Mouse (Mus musculus) forebrain, postnatal 0 days (tissue): ENCODE measurements at regions not wholly inside any gene's neighbourhood (a gene's known extent, or its start where the extent isn't known, plus 50 kb on each side); places are given as distances from the start of the nearest gene placed in this dataset.

Source experiments
- ATAC-seq: fragments of 200-750 bp; cut with Nextera tagmentation; 2 replicates; pipeline ENCODE4 v1.8.0; 2017; ENCODE audit warnings: mild to moderate bottlenecking, moderate library complexity
- DNase-seq: peaks from one replicate; pipeline ENCODE4 v3.0.0-alpha.2; 2015
- H3K27ac ChIP-seq: fragments of 300-500 bp; sonication (generic); 2 replicates; pipeline ENCODE4 v1.5.1; 2014; ENCODE audit warnings: low read depth, mild to moderate bottlenecking, antibody characterized with exemption, low read length, moderate library complexity, mixed read lengths
- H3K27me3 ChIP-seq: fragments of 300-500 bp; sonication (generic); 2 replicates; pipeline ENCODE4 v1.6.1; 2014; ENCODE audit warnings: mild to moderate bottlenecking, low read length, mixed read lengths; ENCODE audit not compliant: insufficient read depth
- H3K36me3 ChIP-seq: fragments of 300-500 bp; sonication (generic); 2 replicates; pipeline ENCODE4 v1.6.1; 2014; ENCODE audit warnings: mild to moderate bottlenecking, moderate library complexity; ENCODE audit not compliant: insufficient read depth
- H3K4me1 ChIP-seq: fragments of 300-500 bp; sonication (generic); 2 replicates; pipeline ENCODE4 v1.6.1; 2014; ENCODE audit warnings: antibody characterized with exemption; ENCODE audit not compliant: insufficient read depth
- H3K4me2 ChIP-seq: fragments of 300-500 bp; sonication (generic); 2 replicates; pipeline ENCODE4 v1.6.1; 2014; ENCODE audit warnings: low read depth, mild to moderate bottlenecking, moderate library complexity
- H3K4me3 ChIP-seq: fragments of 300-500 bp; sonication (generic); 2 replicates; pipeline ENCODE4 v1.5.1; 2014; ENCODE audit warnings: low read depth, low read length, mixed read lengths
- H3K9ac ChIP-seq: fragments of 300-500 bp; sonication (generic); 2 replicates; pipeline ENCODE4 v1.6.1; 2014; ENCODE audit warnings: mild to moderate bottlenecking
- H3K9me3 ChIP-seq: fragments of 300-500 bp; sonication (generic); 2 replicates; pipeline ENCODE4 v1.6.1; 2016; ENCODE audit warnings: low read length
- CTCF ChIP-seq: sonication (generic); IDR thresholded peaks from 2 replicates; pipeline ENCODE4 v1.5.1; 2016; ENCODE audit warnings: antibody characterized with exemption, control low read depth, low read depth
- WGBS: fragments of 180-500 bp; shearing (Covaris S2); extraction: QIAGEN DNeasy Blood & Tissue Kit; methylation state at CpG from one replicate; pipeline ENCODE4 v1.1.7; 2014; 5-methylcytosine and 5-hydroxymethylcytosine counted together

- no peaks in the 10 kb centered on the region for H3K9me3 ChIP-seq
- TF ChIP-seq CTCF, result no peak
- no peaks in the 10 kb centered on the region for H3K4me1 ChIP-seq
- DNase-seq, result no peak
- no peak for ATAC-seq
- no peaks in the 10 kb centered on the region for H3K27me3 ChIP-seq
- no peaks in the 10 kb centered on the region for H3K36me3 ChIP-seq
- H3K9ac ChIP-seq, result no peak overlapping the region
- no peak overlapping the region for H3K4me3 ChIP-seq
- H3K4me2 ChIP-seq, result no peak overlapping the region
- no peak overlapping the region for H3K27ac ChIP-seq
- WGBS, result 77% methylated on average over 11 of the region's 11 CpGs
These were observed 138.1 kb downstream of the Wdr11 start for GRCm38 (mm10) chr7:129729709-129730238.

- Histone ChIP-seq H3K4me1 (no peaks in the 10 kb centered on the region), H3K4me2 (no peak overlapping the region), H3K9me3 (no peaks in the 10 kb centered on the region), H3K4me3 (no peak overlapping the region), H3K27ac (no peak overlapping the region), H3K36me3 (no peaks in the 10 kb centered on the region), H3K27me3 (no peaks in the 10 kb centered on the region), H3K9ac (no peak overlapping the region)
- WGBS, result 55% methylated on average over 7 of the region's 7 CpGs
- ATAC-seq (no peak), DNase-seq (no peak)
- no peak for TF ChIP-seq CTCF
These were observed 139.2 kb downstream of the Wdr11 start for GRCm38 (mm10) chr7:129730785-129731352.

GRCm38 (mm10) chr7:129742657-129743056, 151.0 kb downstream of the Wdr11 start:
- no peak for TF ChIP-seq CTCF
- Histone ChIP-seq H3K9me3 (no peaks in the 10 kb centered on the region), H3K27ac (no peak overlapping the region), H3K4me1 (0 out of 2 replicates have a peak, but pooled peaks cover 5% of the 10 kb centered on the region), H3K4me3 (no peak overlapping the region), H3K36me3 (no peaks in the 10 kb centered on the region), H3K9ac (no peak overlapping the region), H3K27me3 (no peaks in the 10 kb centered on the region), H3K4me2 (no peak overlapping the region)
- ATAC-seq, result no peak
- 81% methylated on average over 4 of the region's 4 CpGs for WGBS
- DNase-seq, result no peak

DNA sequence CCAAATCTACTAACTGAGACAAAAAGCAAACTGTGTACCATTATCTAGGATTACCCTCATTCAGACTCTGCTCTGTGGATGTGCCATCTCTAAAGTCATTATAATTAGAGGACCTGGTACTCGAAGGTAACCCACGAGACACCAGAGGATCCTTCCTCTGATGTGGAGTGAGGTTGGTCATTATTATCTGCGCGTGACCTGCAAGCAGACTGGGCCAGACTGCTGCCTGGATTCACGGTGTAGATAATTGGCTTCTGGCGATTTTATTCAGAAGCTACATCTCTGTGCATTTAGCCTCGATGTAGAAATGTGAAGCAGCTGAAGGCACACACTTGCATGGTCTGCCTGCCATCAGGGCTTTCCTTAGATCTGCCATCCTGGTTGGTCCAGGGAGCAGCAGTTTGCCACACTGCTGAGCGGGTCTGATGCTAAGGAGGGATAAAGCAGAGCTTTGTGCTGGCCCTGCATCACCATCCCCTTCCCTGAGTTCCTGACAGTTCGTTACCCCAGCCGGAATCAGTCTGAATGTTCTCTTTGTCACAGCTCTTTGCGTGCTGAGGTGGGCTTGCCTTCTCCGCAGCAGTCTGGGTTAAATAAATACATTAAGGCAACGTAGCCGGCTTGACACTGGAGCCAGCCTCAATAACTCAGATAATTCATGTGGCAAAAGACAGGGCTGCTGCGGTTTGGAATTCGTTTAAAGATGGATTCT, 152.4 kb downstream of the Wdr11 start:
- no peak overlapping the region for H3K27ac ChIP-seq
- no peak for TF ChIP-seq CTCF
- H3K36me3 ChIP-seq, result no peaks in the 10 kb centered on the region
- H3K4me2 ChIP-seq, result no peak overlapping the region
- DNase-seq (peak; percentile 47), ATAC-seq (peak; percentile 62)
- H3K4me1 ChIP-seq, result 0 out of 2 replicates have a peak, but pooled peaks cover 5% of the 10 kb centered on the region
- 18% methylated on average over 16 of the region's 16 CpGs for WGBS
- H3K9me3 ChIP-seq, result no peaks in the 10 kb centered on the region
- H3K9ac ChIP-seq, result no peak overlapping the region
- no peak overlapping the region for H3K4me3 ChIP-seq
- no peaks in the 10 kb centered on the region for H3K27me3 ChIP-seq

DNA sequence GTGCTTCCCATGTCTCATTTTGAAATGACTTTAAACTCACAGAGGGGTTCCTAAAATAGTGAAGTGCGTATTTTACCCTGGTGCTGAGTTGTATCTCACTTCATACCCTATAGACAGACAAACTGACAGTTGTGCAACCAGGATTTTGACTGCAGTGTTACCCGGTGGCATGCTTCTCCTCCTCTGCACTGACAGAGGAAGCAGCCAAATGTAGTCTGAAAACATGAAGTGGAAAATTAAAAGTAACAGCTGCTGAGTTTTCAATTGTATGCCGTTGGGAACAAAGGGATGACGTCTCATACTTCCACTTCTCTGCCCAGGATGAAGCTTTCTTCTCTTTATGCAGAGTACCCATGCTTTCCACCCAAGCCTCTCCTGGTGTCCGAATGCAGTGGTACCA, 155.0 kb downstream of the Wdr11 start:
- H3K36me3 ChIP-seq, result no peaks in the 10 kb centered on the region
- no peak for TF ChIP-seq CTCF
- no peak overlapping the region for H3K9ac ChIP-seq
- H3K4me1 ChIP-seq, result 0 out of 2 replicates have a peak, but pooled peaks cover 5% of the 10 kb centered on the region
- H3K9me3 ChIP-seq, result no peaks in the 10 kb centered on the region
- DNase-seq, result no peak
- no peak overlapping the region for H3K27ac ChIP-seq
- no peak overlapping the region for H3K4me2 ChIP-seq
- ATAC-seq, result no peak
- H3K4me3 ChIP-seq, result no peak overlapping the region
- no peaks in the 10 kb centered on the region for H3K27me3 ChIP-seq
- WGBS, result 67% methylated on average over 5 of the region's 5 CpGs

DNA sequence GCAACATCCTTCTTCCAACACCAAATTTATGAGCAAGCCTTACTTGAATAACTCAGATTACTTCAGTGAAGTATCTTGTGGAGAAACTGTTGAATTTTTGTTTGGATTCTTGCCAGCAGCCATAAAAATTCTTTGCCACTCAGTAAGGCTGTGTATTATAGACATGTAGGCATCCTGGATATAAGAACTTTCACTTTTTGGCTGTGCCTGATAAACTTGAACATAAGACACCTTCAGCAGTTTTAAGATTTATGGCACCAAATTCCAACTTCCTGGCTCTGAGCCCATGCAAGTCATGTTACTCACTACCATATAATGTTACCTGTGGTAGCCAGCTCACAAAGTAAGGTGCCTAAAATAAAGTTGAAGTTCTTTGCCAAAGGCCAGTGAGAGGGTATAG, 159.3 kb downstream of the Wdr11 start:
- Histone ChIP-seq H3K4me2 (no peak overlapping the region), H3K4me3 (no peak overlapping the region), H3K4me1 (no peaks in the 10 kb centered on the region), H3K9ac (no peak overlapping the region), H3K27ac (no peak overlapping the region), H3K27me3 (no peaks in the 10 kb centered on the region), H3K9me3 (no peaks in the 10 kb centered on the region), H3K36me3 (no peaks in the 10 kb centered on the region)
- ATAC-seq (no peak), DNase-seq (no peak)
- no peak for TF ChIP-seq CTCF

- Histone ChIP-seq H3K9me3 (no peaks in the 10 kb centered on the region), H3K27me3 (no peaks in the 10 kb centered on the region), H3K4me1 (no peaks in the 10 kb centered on the region), H3K36me3 (no peaks in the 10 kb centered on the region), H3K9ac (no peak overlapping the region), H3K4me2 (no peak overlapping the region), H3K27ac (no peak overlapping the region), H3K4me3 (no peak overlapping the region)
- ATAC-seq (no peak), DNase-seq (no peak)
- 81% methylated on average over 5 of the region's 5 CpGs for WGBS
- TF ChIP-seq CTCF, result peak; percentile 28; the same call in 1 of the 2 replicates
These were observed 163.1 kb downstream of the Wdr11 start for GRCm38 (mm10) chr7:129754737-129755136.
